Mouse (Mus musculus) c-Kit-positive CD71-positive TER-119-positive erythroid progenitor cells, embryonic 14.5 days (primary cell): ENCODE data around the gene Ugt2a3.
"Not testable (repeated sequence)": the region's sequence is repeated elsewhere in the genome, so short reads cannot be mapped to it uniquely, and the experiment has no call there.

ENCODE experiments used
- DNase-seq: peaks from one replicate; pipeline ENCODE4 v3.0.0-alpha.2; 2013; ENCODE audit warnings: low spot score

The Ugt2a3 gene

DNA sequence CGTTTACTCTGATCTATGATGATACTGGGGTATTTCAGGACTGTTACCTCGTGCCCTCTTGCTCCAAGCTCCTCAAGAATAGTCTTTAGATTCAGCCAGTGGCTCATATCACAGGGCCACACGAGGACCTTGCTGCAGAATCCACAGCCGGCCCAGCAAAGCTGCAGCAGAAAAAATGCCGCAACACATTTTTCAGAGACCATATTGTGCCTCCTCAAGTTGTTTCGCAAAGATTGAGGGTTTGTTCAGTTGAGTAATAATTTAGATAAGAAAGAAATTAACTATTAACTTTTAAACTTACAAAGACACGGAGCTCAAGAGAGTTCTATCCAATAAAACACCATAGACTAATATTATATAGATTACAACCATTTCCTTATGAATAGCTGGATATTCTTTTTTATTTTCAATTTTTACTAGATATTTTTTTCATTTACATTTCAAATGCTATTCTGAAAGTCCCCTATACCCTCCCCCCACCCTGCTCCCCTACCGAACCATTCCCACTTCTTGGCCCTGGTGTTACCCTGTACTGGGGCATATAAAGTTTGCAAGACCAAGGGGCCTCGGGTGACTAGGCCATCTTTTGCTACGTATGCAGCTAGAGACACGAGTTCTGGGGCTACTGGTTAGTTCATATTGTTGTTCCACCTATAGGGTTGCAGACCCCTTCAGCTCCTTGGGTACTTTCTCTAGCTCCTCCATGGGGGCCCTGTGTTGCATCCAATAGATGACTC, at the start of gene Ugt2a3:
TSS of gene Ugt2a3 (minus strand) at position 235 of the 737 bp plus-strand sequence.
- DNase-seq = no peak

GRCm38 (mm10) chr5:87380234-87380633, 43.2 kb upstream of the Ugt2a3 start:
- no peak for DNase-seq

DNA sequence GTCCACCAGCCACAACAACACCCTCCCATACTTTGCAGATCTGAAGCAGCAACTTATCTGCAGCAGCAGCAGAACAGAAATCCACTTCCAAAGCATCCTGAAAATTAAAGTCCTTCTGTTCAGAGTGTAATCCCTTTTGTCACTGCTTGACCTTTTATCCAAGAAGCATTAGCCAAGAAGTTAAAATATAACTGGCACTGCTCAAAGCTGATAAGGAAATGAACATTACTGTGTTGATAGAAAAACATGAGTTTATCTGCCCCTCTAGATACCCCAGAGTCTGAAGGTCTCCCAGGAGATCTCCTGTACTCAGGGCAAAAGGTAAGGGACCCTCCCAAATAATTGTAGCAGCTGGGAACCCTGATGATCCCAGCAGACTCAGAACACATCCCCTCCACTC, 42.8 kb upstream of the Ugt2a3 start:
- no peak for DNase-seq

DNA sequence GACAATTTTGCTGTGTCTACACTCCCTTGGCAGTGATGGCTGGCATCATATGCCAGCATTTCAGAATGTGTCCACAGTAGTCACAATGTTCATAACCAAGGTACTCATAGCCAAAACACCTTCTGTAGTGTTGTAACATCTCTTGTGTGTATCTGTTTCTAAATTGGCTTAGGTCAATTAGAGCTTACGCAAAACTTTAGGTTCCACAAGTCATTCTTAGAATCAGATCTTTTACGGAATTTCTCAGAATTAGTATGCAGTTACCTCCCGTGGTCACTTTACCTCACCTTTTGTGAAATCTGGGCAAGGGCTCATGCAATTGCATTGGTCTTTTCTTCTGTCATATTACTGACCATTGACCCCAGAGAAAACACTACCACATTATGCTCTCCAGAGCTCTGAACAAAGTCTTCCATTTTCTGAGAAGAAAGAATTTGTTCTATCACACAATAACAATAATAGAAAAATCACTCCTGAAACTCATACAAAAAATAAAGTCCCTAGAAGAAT, 38.9 kb upstream of the Ugt2a3 start:
- no peak for DNase-seq

GRCm38 (mm10) chr5:87373502-87373863, 36.5 kb upstream of the Ugt2a3 start:
- DNase-seq = no peak

GRCm38 (mm10) chr5:87372788-87373501, 36.0 kb upstream of the Ugt2a3 start:
- DNase-seq = not testable (repeated sequence)

DNA sequence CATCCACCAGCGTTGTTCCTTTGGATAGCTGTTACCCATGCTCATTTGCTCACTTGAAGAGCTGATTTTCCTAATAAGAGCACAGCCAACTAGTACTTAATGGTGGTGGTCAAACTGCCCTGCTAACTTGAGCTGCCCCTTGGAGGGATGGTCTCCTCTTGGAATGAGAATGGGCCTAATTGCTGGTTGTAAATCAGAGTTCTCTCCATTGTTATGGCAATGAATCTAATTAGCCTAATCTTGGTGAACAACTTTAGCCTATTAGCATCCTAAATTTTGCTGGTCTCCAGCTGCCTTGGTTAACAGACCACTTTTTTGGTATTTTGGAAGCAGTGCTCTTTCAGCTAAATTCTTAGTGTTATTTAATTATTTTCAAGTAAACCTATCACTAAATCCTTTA, 13.4 kb upstream of the Ugt2a3 start:
- DNase-seq = no peak

DNA sequence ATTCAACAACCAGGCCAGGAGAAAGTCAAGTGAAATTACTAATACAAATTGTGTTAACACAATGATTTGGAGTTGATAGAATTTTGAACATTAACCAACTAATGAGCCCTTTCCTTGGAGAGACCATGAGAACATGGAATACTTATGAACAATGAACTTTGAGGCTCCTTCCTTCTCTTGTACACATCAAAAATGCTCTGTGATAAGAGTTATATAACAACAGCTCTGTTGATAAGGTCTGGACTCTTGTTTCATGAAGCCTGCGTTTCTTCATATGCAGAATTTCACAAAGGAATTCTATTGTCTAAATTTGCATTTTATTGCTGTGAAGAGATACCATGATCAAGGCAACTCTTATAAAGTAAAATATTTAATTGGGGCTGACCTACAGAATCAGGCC, 12.2 kb upstream of the Ugt2a3 start:
- DNase-seq = not testable (repeated sequence)

DNA sequence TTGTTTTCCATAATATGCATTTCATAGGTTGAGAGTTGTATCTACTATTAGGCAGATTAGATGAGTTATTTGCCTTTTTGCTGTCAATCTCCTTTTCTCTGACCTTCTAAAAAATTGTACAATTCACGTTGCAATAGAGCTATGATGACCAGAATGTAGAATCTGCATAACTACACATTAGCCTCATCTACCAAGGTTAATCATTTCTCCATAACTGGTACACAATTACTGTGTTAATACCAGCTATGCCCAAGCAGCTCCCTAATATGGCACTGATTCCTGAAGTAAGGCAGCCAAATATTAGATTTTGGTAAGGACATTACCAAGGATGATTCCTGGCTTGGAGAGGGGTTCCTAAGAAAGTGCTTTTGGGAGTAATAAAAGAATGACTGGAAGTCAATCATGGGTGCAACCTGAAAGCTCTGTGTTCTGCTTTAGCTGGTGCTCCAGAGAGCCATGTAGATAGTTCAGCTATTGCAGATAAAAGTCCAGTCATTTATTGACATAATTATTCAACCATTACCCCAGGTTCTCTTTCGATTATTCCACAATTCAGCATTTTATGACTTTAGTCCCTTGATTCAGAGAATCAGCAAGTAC, 10.6 kb upstream of the Ugt2a3 start:
- not testable (repeated sequence) for DNase-seq

DNA sequence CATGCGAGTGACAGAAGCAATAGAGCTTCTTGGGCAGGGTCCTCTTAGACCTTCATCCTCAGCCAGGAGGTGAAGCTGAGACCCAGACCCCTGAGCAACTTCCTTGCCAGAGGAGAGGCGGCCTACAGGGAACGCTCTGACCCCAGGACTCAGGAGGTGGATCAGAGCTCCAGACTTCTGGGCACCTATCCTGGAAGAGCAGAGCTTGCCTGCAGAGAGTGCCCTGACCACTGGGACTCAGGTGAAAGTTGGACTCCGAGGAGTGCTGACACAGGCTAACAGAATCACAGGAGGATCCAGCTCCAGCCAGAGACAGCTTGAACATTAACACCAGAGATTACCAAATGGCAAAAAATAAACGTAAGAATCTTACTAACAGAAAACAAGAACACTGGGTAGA, 3.5 kb upstream of the Ugt2a3 start:
- no peak for DNase-seq

- DNase-seq = no peak
These were observed 1.8 kb downstream of the Ugt2a3 start for GRCm38 (mm10) chr5:87335199-87335598.

DNA sequence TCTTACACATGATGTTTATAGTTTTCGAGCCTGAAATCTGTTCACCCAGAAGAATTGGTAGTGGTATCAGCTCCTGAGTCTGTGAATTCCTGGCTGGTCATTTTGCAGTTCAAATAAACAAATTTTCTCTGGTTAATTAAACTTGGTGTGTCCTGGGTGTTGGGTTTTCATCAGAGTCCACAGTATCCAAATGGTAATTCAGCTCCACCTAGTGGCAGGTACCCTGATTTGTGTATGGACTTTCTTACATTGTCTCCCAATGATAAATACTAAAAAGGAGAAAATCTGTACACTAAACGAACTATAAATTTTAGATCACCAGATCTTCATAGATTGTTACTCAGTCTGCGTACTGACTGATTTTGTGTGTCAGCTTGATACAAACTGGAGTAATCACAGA, 3.4 kb downstream of the Ugt2a3 start:
- DNase-seq = no peak

GRCm38 (mm10) chr5:87311392-87311791, 25.6 kb downstream of the Ugt2a3 start:
- DNase-seq = no peak

DNA sequence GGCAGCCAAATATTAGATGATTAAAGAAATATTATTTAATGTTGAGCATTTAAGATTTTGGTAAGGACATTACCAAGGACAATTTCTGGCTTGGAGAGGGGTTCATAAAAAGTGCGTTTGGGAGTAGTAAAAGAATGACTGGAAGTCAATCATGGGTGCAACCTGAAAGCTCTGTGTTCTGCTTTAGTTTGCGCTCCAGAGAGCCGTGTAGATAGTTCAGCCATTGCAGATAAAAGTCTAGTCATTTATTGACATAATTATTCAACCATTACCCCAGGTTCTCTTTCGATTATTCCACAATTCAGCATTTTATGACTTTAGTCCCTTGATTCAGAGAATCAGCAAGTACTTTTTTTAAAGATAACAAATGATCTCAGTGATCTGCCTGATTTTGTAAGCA, 50.8 kb downstream of the Ugt2a3 start:
- DNase-seq = not testable (repeated sequence)

DNA sequence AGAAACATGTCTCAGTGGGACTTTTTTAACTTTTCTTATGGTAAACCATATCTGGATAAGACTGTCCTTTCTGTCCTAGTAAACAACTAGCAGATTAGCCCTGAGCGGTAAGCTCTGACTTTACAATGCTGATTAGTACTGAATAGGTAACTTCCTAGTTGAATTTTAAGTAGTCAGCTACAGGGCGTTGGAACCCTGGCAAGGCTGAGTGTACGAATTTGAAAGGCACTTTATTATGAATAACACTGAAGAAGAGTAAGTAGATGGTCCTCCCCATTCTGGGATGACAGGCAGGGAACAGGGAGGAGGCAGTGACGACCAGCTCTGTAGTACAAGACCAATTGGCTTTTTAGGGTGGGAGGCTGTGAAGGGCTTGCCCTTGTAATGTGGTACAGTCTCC, 61.0 kb downstream of the Ugt2a3 start:
- DNase-seq = not testable (repeated sequence)

DNA sequence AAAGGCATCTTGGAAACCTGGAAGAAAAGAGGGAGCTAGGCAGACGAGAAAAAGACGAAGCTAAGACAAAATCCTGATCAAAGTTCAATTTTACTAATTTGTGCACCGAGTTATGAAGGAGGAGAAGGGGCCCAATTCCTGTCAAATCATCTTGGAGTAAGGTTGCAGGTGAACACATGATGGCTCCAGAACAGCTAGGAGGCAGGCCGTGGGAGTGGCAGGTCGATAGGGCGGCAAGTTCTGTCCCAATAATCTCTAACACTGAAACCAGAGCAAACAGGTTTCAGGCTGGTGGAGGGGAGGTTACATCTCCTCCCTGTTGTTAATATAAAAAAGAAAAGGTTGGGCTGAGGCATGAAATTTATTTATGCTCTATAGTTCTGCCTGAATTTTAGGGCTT, 61.4 kb downstream of the Ugt2a3 start:
- DNase-seq = no peak
